Mouse (Mus musculus): ENCODE results near the gene Ccdc146.
"Not testable (repeated sequence)": the region's sequence is repeated elsewhere in the genome, so short reads cannot be mapped to it uniquely, and the experiment has no call there.

Ccdc146 gene

DNA sequence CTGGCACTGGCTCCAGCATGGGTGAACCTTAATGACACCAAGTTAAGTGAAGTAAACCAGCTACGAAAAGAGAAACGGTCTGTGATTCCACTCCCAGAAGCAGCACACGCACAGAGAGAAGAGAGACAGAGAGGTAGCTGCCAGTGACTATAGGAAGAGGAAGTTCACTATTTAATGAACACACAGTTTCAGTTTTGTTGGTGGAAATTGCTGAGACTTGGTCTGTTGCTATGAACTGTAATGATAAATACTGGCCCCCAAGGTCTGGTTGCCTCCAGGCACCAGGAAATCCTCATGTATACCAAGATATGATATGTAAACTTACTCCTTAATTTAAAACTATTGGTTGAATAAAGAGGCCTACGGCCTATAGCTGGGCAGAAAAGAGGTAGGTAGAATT, 38.0 kb downstream of the Ccdc146 start:
- no peak for DNase-seq

DNA sequence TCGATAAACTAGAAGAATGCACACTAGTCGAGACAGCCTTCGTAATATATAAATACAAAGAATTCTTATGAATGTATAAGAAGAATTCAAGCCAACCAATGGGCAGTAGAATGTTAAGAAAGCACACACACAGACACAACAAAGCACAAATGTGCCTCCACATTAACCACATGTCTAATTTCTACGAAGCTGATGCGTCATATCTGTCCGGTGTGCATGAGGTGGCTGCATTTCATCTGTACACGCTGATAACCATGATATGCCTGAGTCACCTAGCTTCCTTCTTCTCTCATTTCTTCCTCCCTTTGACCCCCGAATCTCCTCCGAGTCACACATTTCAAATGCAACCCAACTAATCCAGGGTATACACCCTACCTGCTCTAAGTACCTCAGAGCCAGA, 39.5 kb downstream of the Ccdc146 start:
- no peak for DNase-seq

DNA sequence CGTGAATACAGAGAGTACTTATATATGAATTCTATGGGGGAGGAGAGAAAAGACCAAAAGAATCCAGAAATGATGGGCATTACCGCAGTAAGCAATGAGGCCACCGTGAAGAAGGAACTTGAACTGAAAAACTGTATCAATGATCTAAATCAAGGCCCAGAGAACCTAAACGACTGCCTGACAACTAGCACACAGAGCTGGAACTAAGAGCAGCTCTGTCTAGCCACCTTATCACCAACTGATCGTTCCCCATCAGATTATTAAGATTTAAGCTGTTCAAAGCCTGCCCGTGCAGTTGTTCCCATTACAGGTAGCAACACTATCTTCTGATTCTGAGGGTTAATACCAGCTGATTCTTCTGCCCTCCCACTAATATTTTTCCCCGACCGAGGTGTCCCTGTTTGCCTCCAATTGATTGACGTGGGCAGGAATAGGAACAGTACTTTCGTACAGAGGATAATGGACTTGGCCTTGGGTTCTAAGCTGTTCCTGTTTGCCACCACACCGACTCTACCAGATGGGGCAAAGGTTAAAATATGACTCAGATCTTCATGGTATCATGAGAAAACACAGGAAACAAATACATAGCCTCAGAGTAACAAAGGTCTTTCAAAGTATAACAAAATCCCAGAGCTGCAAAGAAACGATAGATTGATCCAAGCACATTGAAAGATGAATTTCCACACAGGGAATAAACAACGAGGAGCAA, 40.1 kb downstream of the Ccdc146 start:
- no peak for DNase-seq

DNA sequence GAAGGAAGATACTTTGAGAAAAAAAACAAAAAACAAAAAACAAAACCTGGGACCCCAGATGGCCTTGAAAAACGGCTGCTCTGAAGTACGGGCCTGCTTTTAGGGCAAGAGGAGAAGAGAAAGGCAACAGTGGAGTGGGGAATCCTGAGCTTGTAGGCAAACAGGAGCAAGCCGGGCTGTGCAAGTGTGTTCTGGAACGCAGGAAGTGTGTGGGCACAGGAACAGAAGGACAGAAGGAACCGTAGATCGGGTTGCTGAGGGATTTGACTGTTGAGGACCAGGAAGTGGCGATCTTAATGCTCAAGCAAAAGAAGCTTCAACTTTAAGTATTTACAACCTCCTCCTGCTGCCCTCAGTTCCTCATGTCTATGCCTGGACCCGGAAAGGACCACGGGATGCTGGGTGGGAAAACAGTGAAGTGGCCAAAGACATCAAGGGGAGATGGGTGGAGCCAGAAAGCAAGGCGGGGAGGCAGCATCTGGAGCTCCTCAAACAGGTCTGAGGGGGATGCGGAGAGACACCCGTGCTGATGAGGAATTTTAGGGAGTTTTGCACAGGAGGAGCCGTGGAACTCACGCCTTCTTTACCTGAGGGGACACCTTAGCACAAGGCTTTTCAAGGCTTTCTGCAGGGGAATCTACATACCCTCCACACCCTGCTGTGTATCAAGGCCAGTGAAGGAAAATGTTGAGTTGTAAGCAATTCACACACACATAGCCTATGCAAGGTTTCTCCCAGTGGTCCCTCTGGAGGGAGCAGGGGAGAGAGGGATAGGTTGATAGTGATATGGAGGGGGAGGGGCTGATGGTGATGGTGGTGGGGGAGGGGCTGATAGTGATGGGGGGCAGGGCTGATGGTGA, 40.9 kb downstream of the Ccdc146 start:
- no peak for DNase-seq

DNA sequence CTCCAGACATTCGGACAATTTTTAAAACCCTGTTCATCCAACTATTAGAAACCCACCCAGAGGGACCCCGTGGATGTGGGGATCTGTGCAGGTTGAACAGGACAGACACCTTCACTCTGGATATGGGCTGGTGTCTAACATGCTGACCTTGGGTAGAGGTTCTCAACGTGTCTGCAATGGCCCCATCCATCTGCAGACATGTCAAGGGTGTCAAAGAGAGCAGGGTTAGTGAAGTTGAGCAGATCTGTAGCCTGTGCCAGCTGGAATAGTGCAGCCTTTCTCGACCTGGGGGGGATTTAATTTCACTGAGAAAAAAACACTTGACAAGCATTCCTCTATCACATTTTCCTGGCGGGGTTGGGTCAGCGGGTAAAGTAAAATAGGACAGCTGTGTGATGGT, 41.8 kb downstream of the Ccdc146 start:
- no peak for DNase-seq

DNA sequence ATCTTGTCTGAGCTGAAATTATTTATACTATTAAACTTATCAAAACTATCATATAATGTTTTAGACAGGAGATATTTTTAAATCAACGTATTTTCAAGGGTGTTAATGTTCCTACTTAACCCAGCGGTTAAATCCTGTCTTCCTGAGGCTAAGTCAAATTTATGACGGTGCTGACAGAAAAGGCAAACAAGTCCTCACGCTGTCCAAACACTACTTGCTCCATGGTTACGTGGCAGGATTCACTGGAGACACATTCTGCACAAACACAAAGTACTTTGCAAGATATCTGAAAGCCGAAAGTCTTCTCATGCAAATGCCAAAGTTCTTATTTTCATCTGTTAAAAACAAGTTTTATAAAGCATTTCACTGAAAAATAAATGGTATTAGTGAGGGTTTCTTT, 42.5 kb downstream of the Ccdc146 start:
- DNase-seq, result no peak

DNA sequence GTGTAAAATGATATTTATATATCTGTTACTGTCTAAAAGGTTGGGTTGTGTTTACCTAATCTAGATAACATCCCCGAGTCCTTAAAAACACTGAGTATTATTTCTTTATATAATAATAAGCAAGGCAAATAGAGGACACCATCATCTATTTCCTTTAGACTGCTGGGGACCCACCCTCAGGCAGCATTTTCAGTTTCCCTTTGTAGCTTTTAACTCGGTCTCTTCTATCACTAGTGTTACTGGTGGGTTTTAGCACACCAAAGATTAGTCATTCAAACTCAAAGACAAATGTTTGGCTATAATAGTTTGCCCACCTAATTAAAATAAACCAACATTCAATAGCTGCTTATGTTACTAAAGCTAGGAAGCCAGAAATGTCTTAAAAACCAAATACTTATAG, 46.1 kb downstream of the Ccdc146 start:
- no peak for DNase-seq

DNA sequence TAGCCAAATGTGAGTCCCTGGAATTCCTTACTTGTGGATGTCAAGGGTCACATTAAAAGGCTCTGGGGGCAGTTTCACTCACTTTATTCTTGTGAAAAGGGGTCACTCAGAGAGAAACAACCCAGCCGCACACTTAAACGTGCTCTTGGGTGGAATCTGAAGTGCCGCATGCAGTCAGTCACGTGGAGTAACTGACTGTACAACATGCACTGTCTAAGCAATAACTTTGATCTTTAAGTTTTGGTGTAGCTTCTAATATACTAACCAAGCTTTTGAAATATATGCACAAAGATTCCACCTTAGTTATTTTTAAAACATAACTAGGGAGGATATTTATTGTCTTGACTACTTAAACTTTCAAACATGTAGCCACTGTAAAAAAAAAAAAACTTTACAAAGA, 47.5 kb downstream of the Ccdc146 start:
- no peak for DNase-seq

DNA sequence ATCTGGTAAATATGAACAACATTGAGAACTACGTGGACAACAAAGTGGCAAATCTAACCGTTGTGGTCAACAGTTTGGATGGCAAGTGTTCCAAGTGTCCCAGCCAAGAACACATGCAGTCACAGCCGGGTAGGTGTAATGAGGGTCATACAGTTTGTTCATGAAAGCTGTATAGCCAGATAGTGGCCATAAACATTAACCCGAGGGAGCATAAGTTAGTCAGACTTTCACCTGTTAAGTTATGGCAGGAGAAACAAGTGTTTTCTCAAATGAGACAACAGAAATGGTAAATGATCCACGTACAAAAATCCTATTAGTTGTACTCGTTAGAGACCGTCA, 51.3 kb downstream of the Ccdc146 start:
- DNase-seq, result no peak

DNA sequence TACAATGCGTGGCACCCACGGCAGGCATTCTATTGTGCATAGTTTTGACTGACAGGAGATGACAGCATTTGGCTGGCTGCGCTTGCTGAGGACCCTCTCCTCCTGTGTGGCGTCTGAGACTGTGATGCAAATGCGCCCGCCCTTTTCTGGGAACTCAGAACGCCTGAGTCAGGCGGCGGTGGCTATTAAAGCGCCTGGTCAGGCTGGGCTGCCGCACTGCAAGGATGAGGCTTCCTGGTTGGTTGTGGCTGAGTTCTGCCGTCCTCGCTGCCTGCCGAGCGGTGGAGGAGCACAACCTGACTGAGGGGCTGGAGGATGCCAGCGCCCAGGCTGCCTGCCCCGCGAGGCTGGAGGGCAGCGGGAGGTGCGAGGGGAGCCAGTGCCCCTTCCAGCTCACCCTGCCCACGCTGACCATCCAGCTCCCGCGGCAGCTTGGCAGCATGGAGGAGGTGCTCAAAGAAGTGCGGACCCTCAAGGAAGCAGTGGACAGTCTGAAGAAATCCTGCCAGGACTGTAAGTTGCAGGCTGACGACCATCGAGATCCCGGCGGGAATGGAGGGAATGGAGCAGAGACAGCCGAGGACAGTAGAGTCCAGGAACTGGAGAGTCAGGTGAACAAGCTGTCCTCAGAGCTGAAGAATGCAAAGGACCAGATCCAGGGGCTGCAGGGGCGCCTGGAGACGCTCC, 51.8 kb downstream of the Ccdc146 start, which contains the start of gene Fgl2:
Gene Fgl2, plus strand, starts transcription at position 150 of the 687 bp plus-strand sequence.
- peak; percentile 7 to 13 for DNase-seq

DNA sequence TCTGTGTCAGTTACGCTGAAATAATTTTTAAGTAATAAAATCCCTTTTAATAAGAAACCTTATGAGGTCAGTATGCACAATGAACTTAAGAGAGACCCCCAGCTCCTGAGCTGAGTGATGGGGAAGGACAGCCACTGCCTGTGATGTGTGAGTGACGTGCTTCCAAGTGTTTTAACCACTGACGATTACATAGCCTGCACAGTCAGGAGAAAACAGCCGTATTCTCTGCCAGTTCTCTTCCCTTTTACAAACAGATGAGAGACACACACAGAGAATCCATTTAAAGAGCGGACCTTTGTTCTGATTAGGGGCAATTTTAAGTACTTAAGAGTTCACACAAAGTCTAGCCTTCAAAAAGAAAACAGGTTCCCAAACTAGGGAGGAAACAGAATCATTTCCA, 52.6 kb downstream of the Ccdc146 start:
- no peak for DNase-seq

DNA sequence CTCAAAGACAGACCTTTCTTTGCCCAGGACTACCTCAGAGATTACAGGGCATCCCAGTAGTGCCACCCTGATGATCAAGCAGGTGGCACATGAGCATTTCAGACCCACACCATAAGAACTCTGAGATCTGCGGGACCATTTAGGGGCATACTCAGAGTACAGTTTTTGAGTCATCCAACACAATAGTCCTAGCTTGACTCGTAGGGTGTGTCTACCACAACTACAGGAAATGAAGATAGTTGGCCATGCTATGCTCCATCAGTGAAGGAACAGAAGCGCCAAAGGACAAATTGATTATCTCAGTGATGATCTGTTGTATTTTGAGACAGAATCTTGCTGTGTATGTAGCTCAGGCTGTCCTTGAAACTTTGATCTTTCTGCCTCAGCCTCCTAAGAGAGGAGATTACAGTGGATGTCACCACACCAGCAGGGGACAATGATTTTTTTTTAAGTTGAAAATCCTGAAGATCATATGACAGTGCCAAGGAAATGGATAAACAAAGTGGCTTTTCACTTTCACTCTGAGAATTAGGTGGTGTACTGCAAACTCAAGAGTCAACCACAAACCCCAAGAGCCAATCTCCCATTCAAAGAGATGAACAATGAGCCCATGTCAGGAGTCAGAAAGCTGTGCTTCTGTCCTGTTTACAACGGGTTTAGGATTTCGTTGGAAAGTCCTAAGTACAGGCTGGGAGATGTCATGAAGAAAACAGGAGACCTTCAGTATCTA, 54.1 kb downstream of the Ccdc146 start:
- no peak for DNase-seq

DNA sequence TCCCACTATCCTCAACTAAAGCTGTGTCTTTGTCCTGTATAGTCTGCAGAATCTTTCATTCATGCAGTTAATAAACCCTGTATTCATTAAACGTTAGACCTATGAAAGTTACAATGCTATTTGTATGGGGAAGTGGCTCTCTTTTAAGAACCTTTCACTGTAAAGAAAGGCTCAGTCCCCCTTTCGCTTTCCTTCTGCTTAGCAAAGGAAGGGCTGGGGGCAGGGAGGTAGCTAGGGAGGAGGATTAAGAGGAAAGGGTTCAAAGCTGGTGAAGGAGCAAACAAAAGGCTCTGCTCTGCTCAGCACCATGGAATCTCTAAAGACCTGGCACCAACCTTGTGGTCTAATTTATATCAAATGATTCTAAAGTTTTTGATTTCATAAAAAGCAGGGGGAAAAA, 57.0 kb downstream of the Ccdc146 start:
- no peak for DNase-seq

DNA sequence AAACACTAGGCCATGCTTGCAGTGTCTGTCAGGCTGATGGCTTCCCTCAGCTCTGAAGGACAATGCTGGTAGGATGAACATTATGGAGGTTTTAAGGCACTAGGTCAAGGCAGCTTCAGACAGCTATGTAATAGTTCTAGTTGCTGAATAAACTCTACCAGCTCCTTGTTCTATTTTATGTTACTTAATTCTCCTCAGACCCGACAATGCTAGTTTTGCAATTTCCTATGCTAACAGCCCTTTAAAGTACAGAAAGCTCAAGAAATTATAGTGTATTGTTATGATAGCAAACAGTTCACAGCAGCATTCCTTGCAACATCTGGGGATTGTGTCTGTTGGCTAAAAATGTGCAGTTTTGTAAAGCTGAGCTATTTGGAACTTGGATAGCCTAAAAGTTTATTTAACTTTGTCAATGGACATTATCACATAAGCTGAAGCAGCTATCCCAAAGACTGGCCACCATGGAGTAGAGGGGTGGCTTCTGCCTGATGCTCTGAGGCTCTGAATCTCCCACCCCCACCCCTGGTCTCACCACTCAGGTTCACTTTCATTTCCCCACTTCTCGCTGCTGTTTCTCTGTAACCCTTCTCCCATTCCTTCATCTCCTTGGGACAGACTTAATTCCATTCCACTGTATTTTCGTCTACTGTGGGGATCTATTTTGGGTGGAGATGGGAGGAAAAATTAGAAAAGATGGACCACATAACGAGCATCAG, 58.0 kb downstream of the Ccdc146 start:
- no peak for DNase-seq

DNA sequence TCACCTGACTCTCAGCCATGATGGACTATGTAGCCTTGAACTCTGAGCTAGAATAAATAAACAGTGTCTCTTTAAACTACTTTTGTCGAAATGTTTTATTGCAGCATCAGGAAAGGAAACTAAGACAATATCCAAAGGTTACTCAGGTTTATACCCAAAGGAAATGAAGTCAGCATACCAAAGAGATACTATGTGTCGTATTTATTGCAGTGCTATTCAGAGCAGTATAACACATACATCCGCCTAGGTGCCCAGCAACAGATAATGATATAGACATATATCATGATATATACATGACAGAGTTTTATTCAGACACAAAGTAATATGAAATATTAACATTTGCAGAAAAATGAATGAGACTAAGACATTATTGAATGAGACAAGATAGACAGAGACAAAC, 61.1 kb downstream of the Ccdc146 start:
- DNase-seq, result no peak

DNA sequence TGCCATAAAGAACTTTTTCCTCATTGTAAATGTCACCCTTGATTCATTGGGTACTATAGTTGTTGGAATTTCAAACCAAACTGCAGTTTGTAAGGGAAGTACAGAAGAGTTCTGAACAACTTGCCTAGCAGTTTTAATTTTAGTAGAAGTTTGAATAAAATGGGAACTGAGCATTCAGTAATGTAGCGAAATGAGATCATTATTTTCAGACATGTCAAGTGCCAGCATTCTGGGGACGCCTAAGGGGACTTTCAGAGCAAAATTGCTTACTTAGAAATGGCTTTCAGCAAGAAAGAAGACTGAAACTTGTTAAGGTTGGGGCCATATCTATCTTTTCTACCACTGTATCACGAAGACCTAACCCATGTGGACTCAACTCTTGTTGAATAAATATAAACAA, 65.8 kb downstream of the Ccdc146 start:
- DNase-seq, result no peak

DNA sequence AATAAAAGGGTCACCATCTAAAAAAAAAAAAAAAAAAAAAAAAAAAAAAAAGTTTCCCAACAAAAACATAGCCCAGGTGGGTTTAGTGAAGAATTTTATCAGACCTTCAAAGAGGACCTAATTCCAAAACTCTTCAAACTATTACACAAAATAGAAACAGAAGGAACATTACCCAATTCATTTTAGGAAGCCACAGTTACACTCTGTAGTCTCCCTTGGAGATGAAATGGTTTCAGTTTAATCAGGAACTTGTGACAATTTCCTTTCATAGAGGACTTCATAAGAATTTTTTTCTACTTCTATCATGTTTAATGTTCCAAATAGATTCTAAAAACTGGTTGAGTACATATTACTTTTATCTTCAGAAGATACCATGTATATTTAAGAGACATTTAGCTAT, 72.8 kb downstream of the Ccdc146 start:
- DNase-seq, result no peak

DNA sequence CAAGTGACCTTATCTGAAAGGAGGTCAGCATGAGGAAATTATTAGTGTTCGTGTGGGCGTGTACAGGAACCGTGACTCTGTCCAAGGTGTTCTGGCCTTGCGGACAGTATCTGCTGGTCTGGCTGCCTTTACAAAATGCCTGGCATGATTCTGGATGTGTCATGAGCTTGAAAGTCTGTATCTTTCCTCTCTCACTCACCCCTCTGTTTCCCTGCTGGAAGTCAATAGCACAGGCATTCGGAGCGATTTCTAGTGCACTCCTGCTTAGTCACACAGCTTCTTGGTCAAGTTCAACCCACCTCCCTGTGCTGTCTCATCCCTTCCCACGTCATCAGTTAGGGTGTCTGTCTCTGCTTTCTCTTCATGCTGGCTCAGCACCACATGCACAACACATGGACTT, 76.1 kb downstream of the Ccdc146 start:
- DNase-seq, result no peak

DNA sequence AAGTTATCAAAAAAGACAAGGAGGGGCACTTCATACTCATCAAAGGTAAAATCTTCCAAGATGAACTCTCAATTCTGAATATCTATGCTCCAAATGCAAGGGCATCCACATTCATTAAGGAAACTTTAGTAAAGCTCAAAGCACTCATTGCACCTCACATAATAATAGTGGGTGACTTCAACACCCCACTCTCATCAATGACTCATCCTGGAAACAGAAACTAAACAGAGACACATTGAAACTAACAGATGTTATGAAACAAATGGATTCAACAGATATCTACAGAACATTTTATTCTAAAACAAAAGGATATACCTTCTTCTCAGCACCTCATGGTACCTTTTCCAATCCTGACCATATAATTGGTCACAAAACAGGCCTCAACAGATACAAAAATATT, 82.2 kb downstream of the Ccdc146 start:
- DNase-seq, result not testable (repeated sequence)

DNA sequence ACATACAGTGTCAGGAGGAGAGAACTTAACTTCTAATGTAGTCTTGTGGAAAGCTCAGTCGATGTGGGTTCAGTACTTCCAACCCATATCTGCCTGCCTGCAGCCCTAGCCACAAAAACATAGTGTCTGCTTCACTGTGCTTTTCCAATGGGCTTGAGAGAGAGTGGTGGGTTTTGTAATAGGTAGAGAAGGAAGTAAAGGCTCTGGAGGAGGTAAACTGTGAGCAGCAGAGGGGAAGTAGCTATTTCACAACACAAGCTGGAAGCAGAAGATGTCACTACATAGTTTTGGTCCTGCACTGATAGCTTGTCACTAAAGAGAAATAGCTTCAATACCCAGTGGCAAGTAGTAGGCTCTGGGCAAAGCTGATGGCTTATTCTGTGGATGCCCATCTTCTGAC, 92.4 kb downstream of the Ccdc146 start:
- DNase-seq, result no peak

DNA sequence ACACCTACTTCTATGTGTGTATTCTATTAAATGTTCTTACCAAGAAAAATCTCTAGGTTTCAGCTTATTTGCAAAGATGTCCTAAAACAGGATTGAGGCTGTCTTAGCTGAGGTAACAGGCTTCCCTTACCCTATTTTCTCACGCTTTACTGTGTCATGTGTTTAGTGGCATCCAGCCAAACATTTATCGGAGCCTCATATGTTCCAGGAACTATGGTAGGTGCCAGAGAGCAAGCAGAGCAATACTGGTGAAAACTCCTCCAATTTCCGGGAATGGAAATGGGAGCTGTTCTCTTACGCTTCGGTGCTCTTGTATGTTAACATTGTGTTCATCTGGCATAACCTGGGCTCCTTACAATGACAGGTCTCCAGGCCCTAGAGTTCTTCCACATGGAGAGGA, 92.8 kb downstream of the Ccdc146 start:
- DNase-seq, result peak in 1 of 2 experiments; percentile 7
